Mouse (Mus musculus) heart, embryonic 12.5 days (tissue): Measurements from ENCODE around the gene Actr10. TPM values are rescaled to one million over a fixed set of nuclear protein-coding genes. Genes with fewer than 3 reads are reported as not detected.
A peak's percentile ranks its signal among the peaks of the same experiment; 100 is the strongest.

ENCODE experiments used
- ATAC-seq: fragments of 200-750 bp; cut with Nextera tagmentation; 2 replicates; pipeline ENCODE4 v1.8.0; 2017; ENCODE audit warnings: moderate TSS enrichment, moderate library complexity; ENCODE audit not compliant: insufficient number of reproducible peaks, low FRiP score
- H3K27ac ChIP-seq: fragments of 300-500 bp; sonication (generic); 2 replicates; pipeline ENCODE4 v1.5.1; 2016; ENCODE audit warnings: mild to moderate bottlenecking, moderate library complexity; ENCODE audit not compliant: poor library complexity, severe bottlenecking
- H3K27me3 ChIP-seq: fragments of 300-500 bp; sonication (generic); replicated peaks from 2 replicates; pipeline ENCODE4 v1.6.1; 2016; ENCODE audit warnings: mild to moderate bottlenecking, moderate library complexity
- H3K36me3 ChIP-seq: fragments of 300-500 bp; sonication (generic); 2 replicates; pipeline ENCODE4 v1.6.1; 2016; ENCODE audit warnings: mild to moderate bottlenecking, moderate library complexity
- H3K4me1 ChIP-seq: fragments of 300-500 bp; sonication (generic); replicated peaks from 2 replicates; pipeline ENCODE4 v1.6.1; 2016; ENCODE audit warnings: mild to moderate bottlenecking
- H3K4me2 ChIP-seq: fragments of 300-500 bp; sonication (generic); 2 replicates; pipeline ENCODE4 v1.6.1; 2016; ENCODE audit warnings: mild to moderate bottlenecking, moderate library complexity
- H3K4me3 ChIP-seq: fragments of 300-500 bp; sonication (generic); 2 replicates; pipeline ENCODE4 v1.5.1; 2016; ENCODE audit warnings: mild to moderate bottlenecking
- H3K9ac ChIP-seq: fragments of 300-500 bp; sonication (generic); 2 replicates; pipeline ENCODE4 v1.6.1; 2016; ENCODE audit warnings: mild to moderate bottlenecking, moderate library complexity
- H3K9me3 ChIP-seq: fragments of 300-500 bp; sonication (generic); replicated peaks from 2 replicates; pipeline ENCODE4 v1.6.1; 2016; ENCODE audit warnings: mild to moderate bottlenecking, moderate library complexity
- WGBS: fragments of 180-500 bp; shearing (Covaris S2); methylation state at CpG from one replicate; pipeline ENCODE4 v1.1.7; 2016; 5-methylcytosine and 5-hydroxymethylcytosine counted together
- polyA plus RNA-seq: library from polyadenylated mRNA; unstranded; fragments of >200 nt; fragmentation: Nextera tagmentation; extraction: Ambion mirVana; gene quantifications from 2 replicates; pipeline ENCODE4 v1.2.1, GENCODE M21; 2016

The Actr10 gene
- polyA plus RNA-seq, 1 experiment from 2014 or later: 196 TPM

GRCm38 (mm10) chr12:70967581-70967980 lies 29.9 kb downstream of the Actr10 start:
- peak overlapping the region; percentile 67 for H3K4me2 ChIP-seq
- peak overlapping the region; percentile 70 for H3K4me3 ChIP-seq
- H3K4me1 ChIP-seq: peaks cover 6% of the 10 kb centered on the region; the same call in 1 of the 2 replicates
- H3K27ac ChIP-seq: peak overlapping the region; percentile 95
- H3K36me3 ChIP-seq: peaks cover 20% of the 10 kb centered on the region
- ATAC-seq: no peak
- H3K9me3 ChIP-seq: no peaks in the 10 kb centered on the region
- no peaks in the 10 kb centered on the region for H3K27me3 ChIP-seq
- 39% methylated on average over 8 of the region's 8 CpGs for WGBS
- H3K9ac ChIP-seq: peak overlapping the region; percentile 79

GRCm38 (mm10) chr12:70968141-70968790 lies 30.6 kb downstream of the Actr10 start:
- Histone ChIP-seq H3K4me3 (peak overlapping the region; percentile 70), H3K36me3 (peaks cover 15% of the 10 kb centered on the region)

GRCm38 (mm10) chr12:70968791-70969307 lies 31.2 kb downstream of the Actr10 start:
- H3K4me1 ChIP-seq: peaks cover 6% of the 10 kb centered on the region; the same call in 1 of the 2 replicates
- H3K27me3 ChIP-seq: no peaks in the 10 kb centered on the region
- no peaks in the 10 kb centered on the region for H3K9me3 ChIP-seq
- H3K36me3 ChIP-seq: peaks cover 10% of the 10 kb centered on the region
- H3K4me2 ChIP-seq: peak overlapping the region; percentile 67
- H3K4me3 ChIP-seq: peak overlapping the region; percentile 70
- peak overlapping the region; percentile 79 for H3K9ac ChIP-seq
- WGBS: 2% methylated on average over 15 of the region's 15 CpGs
- ATAC-seq: peak; percentile 66
- H3K27ac ChIP-seq: peak overlapping the region; percentile 95

More at GRCm38 (mm10) chr12:70968141-70968790, 30.6 kb downstream of the Actr10 start:
- peaks cover 6% of the 10 kb centered on the region; the same call in 1 of the 2 replicates for H3K4me1 ChIP-seq
- WGBS: under 1% methylated on average over 35 of the region's 35 CpGs
- peak; percentile 90 for ATAC-seq
- H3K27ac ChIP-seq: peak overlapping the region; percentile 95
- no peaks in the 10 kb centered on the region for H3K9me3 ChIP-seq
- H3K9ac ChIP-seq: peak overlapping the region; percentile 79
- H3K4me2 ChIP-seq: peak overlapping the region; percentile 67
- no peaks in the 10 kb centered on the region for H3K27me3 ChIP-seq

GRCm38 (mm10) chr12:70969485-70970184 lies 32.0 kb downstream of the Actr10 start:
- Histone ChIP-seq H3K27me3 (no peaks in the 10 kb centered on the region), H3K4me1 (peaks cover 6% of the 10 kb centered on the region; the same call in 1 of the 2 replicates), H3K36me3 (peaks cover 3% of the 10 kb centered on the region; the same call in 1 of the 2 replicates), H3K4me3 (peak overlapping the region; percentile 30), H3K9me3 (no peaks in the 10 kb centered on the region), H3K9ac (no peak overlapping the region), H3K27ac (no peak overlapping the region), H3K4me2 (peak overlapping the region; percentile 50)
- ATAC-seq: no peak
- WGBS: 8% methylated on average over 17 of the region's 17 CpGs

DNA sequence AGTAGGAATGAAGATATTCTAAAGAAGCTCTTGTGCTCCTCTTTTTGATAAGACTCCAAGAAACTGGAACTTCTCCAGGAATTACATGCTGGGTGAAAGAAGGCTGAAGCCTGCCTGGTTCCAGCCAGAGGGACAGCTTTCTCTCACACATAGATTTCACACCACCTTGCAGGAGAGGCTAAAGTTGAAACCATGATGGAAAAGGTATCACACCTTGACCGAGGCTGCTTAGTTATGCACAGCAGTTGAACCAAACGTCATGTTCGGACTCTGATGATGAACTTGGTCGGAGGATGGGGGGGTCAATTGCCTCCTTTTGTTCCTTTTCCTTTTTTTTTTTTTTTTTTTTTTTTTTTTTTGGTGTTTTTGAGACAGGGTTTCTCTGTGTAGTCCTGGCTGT lies 36.2 kb downstream of the Actr10 start:
- peaks cover 8% of the 10 kb centered on the region for H3K4me1 ChIP-seq
- no peaks in the 10 kb centered on the region for H3K27me3 ChIP-seq
- no peaks in the 10 kb centered on the region for H3K9me3 ChIP-seq
- WGBS: 79% methylated on average over 4 of the region's 4 CpGs
- no peak overlapping the region for H3K27ac ChIP-seq
- no peak overlapping the region for H3K9ac ChIP-seq
- H3K36me3 ChIP-seq: peaks cover 11% of the 10 kb centered on the region; the same call in 1 of the 2 replicates
- peak overlapping the region; percentile 96 for H3K4me3 ChIP-seq
- peak overlapping the region; percentile 90 for H3K4me2 ChIP-seq
- ATAC-seq: no peak

GRCm38 (mm10) chr12:70974441-70975266 lies 37.0 kb downstream of the Actr10 start, which contains the start of gene Psma3:
TSS of gene Psma3 (plus strand) at chr12:70974621.
- H3K9me3 ChIP-seq: no peaks in the 10 kb centered on the region
- WGBS: under 1% methylated on average over 71 of the region's 71 CpGs
- peaks cover 19% of the 10 kb centered on the region for H3K36me3 ChIP-seq
- peak within 1 kb of the TSS; percentile 99 for H3K9ac ChIP-seq
- ATAC-seq: peak; percentile 99
- H3K4me3 ChIP-seq: peak within 1 kb of the TSS; percentile 96
- peak within 1 kb of the TSS; percentile 99 for H3K27ac ChIP-seq
- no peaks in the 10 kb centered on the region for H3K27me3 ChIP-seq
- H3K4me1 ChIP-seq: peaks cover 8% of the 10 kb centered on the region
- peak within 1 kb of the TSS; percentile 90 for H3K4me2 ChIP-seq

- Histone ChIP-seq H3K27me3 (no peaks in the 10 kb centered on the region), H3K9ac (peak overlapping the region; percentile 99), H3K4me1 (peaks cover 8% of the 10 kb centered on the region), H3K4me3 (peak overlapping the region; percentile 96), H3K4me2 (peak overlapping the region; percentile 90), H3K36me3 (peaks cover 25% of the 10 kb centered on the region), H3K27ac (peak overlapping the region; percentile 99), H3K9me3 (no peaks in the 10 kb centered on the region)
- ATAC-seq: no peak
- 18% methylated on average over 10 of the region's 10 CpGs for WGBS
These were observed 37.7 kb downstream of the Actr10 start for GRCm38 (mm10) chr12:70975406-70975805.

GRCm38 (mm10) chr12:70975891-70976290 lies 38.2 kb downstream of the Actr10 start:
- Histone ChIP-seq H3K4me2 (peak overlapping the region; percentile 90), H3K9ac (peak overlapping the region; percentile 99), H3K27ac (no peak overlapping the region), H3K4me1 (peaks cover 8% of the 10 kb centered on the region), H3K9me3 (no peaks in the 10 kb centered on the region), H3K4me3 (peak overlapping the region; percentile 96), H3K36me3 (peaks cover 29% of the 10 kb centered on the region), H3K27me3 (no peaks in the 10 kb centered on the region)
- ATAC-seq: no peak
- WGBS: 62% methylated on average over 3 of the region's 3 CpGs

- no peaks in the 10 kb centered on the region for H3K27me3 ChIP-seq
- H3K4me2 ChIP-seq: no peak overlapping the region
- H3K4me1 ChIP-seq: peaks cover 8% of the 10 kb centered on the region
- H3K36me3 ChIP-seq: peaks cover 41% of the 10 kb centered on the region
- H3K9ac ChIP-seq: no peak overlapping the region
- H3K27ac ChIP-seq: no peak overlapping the region
- H3K9me3 ChIP-seq: no peaks in the 10 kb centered on the region
- ATAC-seq: no peak
- H3K4me3 ChIP-seq: no peak overlapping the region
- WGBS: 88% methylated on average over 7 of the region's 7 CpGs
These were observed 40.7 kb downstream of the Actr10 start for GRCm38 (mm10) chr12:70978345-70978744.

DNA sequence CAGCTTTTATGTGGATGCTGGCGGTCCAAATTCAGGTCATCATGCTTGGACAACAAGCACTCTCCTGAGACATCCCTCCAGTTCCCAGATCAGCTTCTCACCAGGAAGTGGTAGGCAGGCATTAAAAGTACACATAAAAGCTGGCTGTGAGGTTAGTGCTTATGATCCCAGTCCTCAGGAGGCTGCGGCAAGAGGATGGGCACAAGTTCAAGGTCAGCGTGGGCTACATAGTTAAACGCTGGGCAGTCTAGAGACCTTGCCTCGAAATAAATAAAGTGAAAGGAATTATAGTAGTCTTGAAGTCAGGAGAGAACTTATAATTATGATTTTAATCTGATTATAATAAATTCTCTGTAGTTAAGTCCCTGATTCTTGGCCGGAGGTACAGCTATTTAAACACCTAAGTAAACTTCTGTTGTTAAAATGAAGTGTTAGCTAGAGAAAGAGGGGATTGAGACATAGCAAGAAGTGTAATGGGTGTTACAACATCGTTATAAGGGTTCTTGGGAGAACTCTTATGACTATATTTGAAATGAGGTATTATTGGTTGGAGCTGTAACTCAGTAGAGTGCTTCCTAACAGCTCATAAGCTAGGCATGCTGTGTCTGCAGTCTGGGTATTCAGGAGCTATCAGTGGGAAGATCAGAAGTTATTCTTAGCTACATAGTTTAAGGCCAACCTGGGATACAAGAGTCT lies 47.3 kb downstream of the Actr10 start:
- 91% methylated on average over 7 of the region's 7 CpGs for WGBS
- Histone ChIP-seq H3K4me3 (no peak overlapping the region), H3K9me3 (no peaks in the 10 kb centered on the region), H3K36me3 (peaks cover 75% of the 10 kb centered on the region), H3K9ac (no peak overlapping the region), H3K4me2 (no peak overlapping the region), H3K27ac (no peak overlapping the region), H3K4me1 (no peaks in the 10 kb centered on the region), H3K27me3 (no peaks in the 10 kb centered on the region)
- no peak for ATAC-seq
